ENCODE assay signal across 9 mouse cellular contexts in genomic region chr13:73748663-73749440, GRCm38 (mm10). TPM values are rescaled to one million over a fixed set of nuclear protein-coding genes. Genes with fewer than 3 reads are reported as not detected.
DNase-seq lines count a peak whose midpoint lies in the region; ATAC-seq and TF ChIP-seq lines count a peak whose summit lies in the region.
"Had no signal": no experiment of that assay in that cellular context is flagged by ENCODE, and none has a peak within 500 bp of the region (broad histone marks: within the 10 kb centered on the region; RNA-seq: fewer than 3 reads in every experiment).

No protein-coding gene starts in this region.

- H3K9ac ChIP-seq in liver, embryonic 14.5 days (replicated peaks) = no peak overlapping the region
- no peak overlapping the region for H3K9ac ChIP-seq in liver, embryonic 11.5 days (ENCODE audit: low read depth, low read length)
- no peak overlapping the region for H3K9ac ChIP-seq in kidney, postnatal 0 days (ENCODE audit: low read depth, low read length)
- no peak overlapping the region for H3K9ac ChIP-seq in stomach, embryonic 15.5 days

- no peak for TF ChIP-seq EP300 in liver, embryonic 14.5 days (IDR thresholded peaks at IDR 0.05; ENCODE audit: low read depth)

- H3K4me2 ChIP-seq in liver, embryonic 14.5 days (ENCODE audit: low read depth) = no peak overlapping the region
- H3K4me2 ChIP-seq in liver, embryonic 11.5 days = no peak overlapping the region
- H3K4me2 ChIP-seq in kidney, postnatal 0 days (ENCODE audit: low read length) = no peak overlapping the region
- no peak overlapping the region for H3K4me2 ChIP-seq in stomach, embryonic 15.5 days

- H3K27me3 ChIP-seq in liver, embryonic 14.5 days (ENCODE audit: control insufficient read depth, insufficient read depth, low read length) = no peaks in the 10 kb centered on the region
- H3K27me3 ChIP-seq in liver, embryonic 11.5 days (replicated peaks; ENCODE audit: control insufficient read depth, insufficient read depth, low read length) = peaks cover 4% of the 10 kb centered on the region; the same call in 1 of the 2 replicates
- no peaks in the 10 kb centered on the region for H3K27me3 ChIP-seq in kidney, postnatal 0 days (ENCODE audit: insufficient read depth, low read length)
- 0 out of 2 replicates have a peak, but pooled peaks cover 2% of the 10 kb centered on the region for H3K27me3 ChIP-seq in stomach, embryonic 15.5 days (replicated peaks)

- peak; percentile 60 for TF ChIP-seq CTCF in liver, embryonic 14.5 days (IDR thresholded peaks at IDR 0.05; ENCODE audit: low read depth)
- peak; percentile 70 for TF ChIP-seq CTCF in kidney, postnatal 0 days (IDR thresholded peaks at IDR 0.05; ENCODE audit: low read depth)

- ATAC-seq in liver, embryonic 14.5 days (ENCODE audit: insufficient read depth) = no peak
- no peak for ATAC-seq in liver, embryonic 11.5 days (replicated peaks; ENCODE audit: low FRiP score)
- ATAC-seq in activated CD4-positive, CD25-positive, alpha-beta regulatory T cell, adult 4 months = peak; percentile 81
- no peak for ATAC-seq in kidney, postnatal 0 days (replicated peaks; ENCODE audit: low FRiP score, low read depth)
- ATAC-seq in stomach, embryonic 15.5 days (ENCODE audit: insufficient read depth, low FRiP score, low read depth) = no peak

- no peaks in the 10 kb centered on the region for H3K36me3 ChIP-seq in liver, embryonic 14.5 days (replicated peaks; ENCODE audit: control insufficient read depth, insufficient read depth, low read depth)
- H3K36me3 ChIP-seq in liver, embryonic 11.5 days (ENCODE audit: control insufficient read depth, insufficient read depth, low read length) = no peaks in the 10 kb centered on the region
- no peaks in the 10 kb centered on the region for H3K36me3 ChIP-seq in kidney, postnatal 0 days (ENCODE audit: insufficient read depth, low read length)
- H3K36me3 ChIP-seq in stomach, embryonic 15.5 days = no peaks in the 10 kb centered on the region

- no peak overlapping the region for H3K4me3 ChIP-seq in liver, embryonic 14.5 days (ENCODE audit: insufficient read depth in 1 of 2, low read depth in 2 of 2, low read length in 2 of 2)
- H3K4me3 ChIP-seq in liver, embryonic 11.5 days (ENCODE audit: low read depth, low read length) = no peak overlapping the region
- no peak overlapping the region for H3K4me3 ChIP-seq in kidney, postnatal 0 days (replicated peaks; ENCODE audit: low read depth, low read length)
- no peak overlapping the region for H3K4me3 ChIP-seq in stomach, embryonic 15.5 days (replicated peaks)

- H3K4me1 ChIP-seq in liver, embryonic 14.5 days (replicated peaks; ENCODE audit: control insufficient read depth in 2 of 2, insufficient read depth in 2 of 2, low read length in 1 of 2) = 0 out of 4 replicates have a peak, but pooled peaks cover 0 to 2% of the 10 kb centered on the region in 2 experiments
- H3K4me1 ChIP-seq in liver, embryonic 11.5 days (replicated peaks; ENCODE audit: control insufficient read depth, insufficient read depth, low read length) = no peaks in the 10 kb centered on the region
- no peaks in the 10 kb centered on the region for H3K4me1 ChIP-seq in kidney, postnatal 0 days (replicated peaks; ENCODE audit: insufficient read depth, low read length)
- 0 out of 2 replicates have a peak, but pooled peaks cover 6% of the 10 kb centered on the region for H3K4me1 ChIP-seq in stomach, embryonic 15.5 days

- H3K9me3 ChIP-seq in liver, embryonic 14.5 days (ENCODE audit: control insufficient read depth, low read length) = no peaks in the 10 kb centered on the region
- H3K9me3 ChIP-seq in liver, embryonic 11.5 days (ENCODE audit: control insufficient read depth, low read length) = no peaks in the 10 kb centered on the region
- no peaks in the 10 kb centered on the region for H3K9me3 ChIP-seq in kidney, postnatal 0 days (replicated peaks; ENCODE audit: low read length)
- H3K9me3 ChIP-seq in stomach, embryonic 15.5 days = no peaks in the 10 kb centered on the region

- 18% methylated on average over 15 of the region's 15 CpGs for WGBS in liver, embryonic 14.5 days (ENCODE audit: insufficient replicate concordance)
- WGBS in liver, embryonic 11.5 days = 28% methylated on average over 15 of the region's 15 CpGs
- WGBS in kidney, postnatal 0 days = 42% methylated on average over 15 of the region's 15 CpGs
- 39% methylated on average over 15 of the region's 15 CpGs for WGBS in stomach, embryonic 15.5 days

- no peak for DNase-seq in liver, embryonic 14.5 days (ENCODE audit: low read depth in 3 of 3, low spot score in 3 of 3)
- no peak for DNase-seq in liver, embryonic 11.5 days (ENCODE audit: low spot score)
- DNase-seq in kidney, postnatal 0 days (ENCODE audit: low spot score) = peak; percentile 19
- no peak for DNase-seq in gastrocnemius, adult 18-20 months (ENCODE audit: low spot score)
- no peak for DNase-seq in layer of hippocampus, adult 9-10 months (ENCODE audit: low spot score)
- no peak for DNase-seq in testis, postnatal 14 days (ENCODE audit: low spot score)

- H3K27ac ChIP-seq in liver, embryonic 14.5 days = no peak overlapping the region
- H3K27ac ChIP-seq in liver, embryonic 11.5 days (ENCODE audit: low read depth, low read length) = no peak overlapping the region
- H3K27ac ChIP-seq in kidney, postnatal 0 days = peak overlapping the region; percentile 66
- H3K27ac ChIP-seq in stomach, embryonic 15.5 days = 0 out of 2 replicates have a peak overlapping the region, but pooled peaks have one; percentile 10

RNA-seq across cellular contexts. Expression of gene Slc12a7, which starts 16.0 kb away (rescaled TPM):
- 9.2 and 9.9 TPM in 2 replicates for polyA plus RNA-seq in liver, embryonic 14.5 days (2012; rRNA removed)
- polyA plus RNA-seq in liver, embryonic 14.5 days (2014; fragmentation: Nextera tagmentation; extraction: Ambion mirVana) = 7.8 and 9.8 TPM in 2 replicates
- 20.4 and 21.0 TPM in 2 replicates for polyA plus RNA-seq in liver, embryonic 11.5 days (2014; fragmentation: Nextera tagmentation; extraction: Ambion mirVana)
- polyA plus RNA-seq in activated CD4-positive, CD25-positive, alpha-beta regulatory T cell, adult 4 months (2017; shearing (Covaris generic)) = 10 to 100 TPM; 30.3 to 34.9 TPM
- polyA plus RNA-seq in kidney, postnatal 0 days (2015; fragmentation: Nextera tagmentation; extraction: Ambion mirVana) = 14.7 and 16.1 TPM in 2 replicates
- polyA plus RNA-seq in stomach, embryonic 15.5 days (2015; fragmentation: Nextera tagmentation; extraction: Ambion mirVana) = 17.5 and 19.4 TPM in 2 replicates
- 1 to 10 TPM; 3.6 to 5.1 TPM for total RNA-seq in gastrocnemius, adult 18-20 months (2021)

RNA-seq across cellular contexts. Expression of gene Slc6a19, which starts 44.2 kb away (rescaled TPM):
- 1.2 and 1.4 TPM in 2 replicates for polyA plus RNA-seq in liver, embryonic 14.5 days (2012; rRNA removed)
- 1.0 and 1.2 TPM in 2 replicates for polyA plus RNA-seq in liver, embryonic 14.5 days (2014; fragmentation: Nextera tagmentation; extraction: Ambion mirVana)
- 0.47 and 0.84 TPM in 2 replicates for polyA plus RNA-seq in liver, embryonic 11.5 days (2014; fragmentation: Nextera tagmentation; extraction: Ambion mirVana)
- polyA plus RNA-seq in activated CD4-positive, CD25-positive, alpha-beta regulatory T cell, adult 4 months (2017; shearing (Covaris generic)) = under 1 TPM in 1 of 2 experiments, not detected in 1; 0.26 TPM
- polyA plus RNA-seq in kidney, postnatal 0 days (2015; fragmentation: Nextera tagmentation; extraction: Ambion mirVana) = 5.7 and 5.9 TPM in 2 replicates
- 1.7 and 1.9 TPM in 2 replicates for polyA plus RNA-seq in stomach, embryonic 15.5 days (2015; fragmentation: Nextera tagmentation; extraction: Ambion mirVana)
- total RNA-seq in gastrocnemius, adult 18-20 months (2021) = under 1 TPM in 1 of 2 experiments, not detected in 1; 0.05 TPM
- polyA plus RNA-seq: limb, embryonic 14.5 days had no signal

Comparison
In these comparisons a context has a peak if more than half of its experiments do, and no peak if none do; other contexts are left out.
1. H3K27ac ChIP-seq: peak in kidney, postnatal 0 days (single experiment) and stomach, embryonic 15.5 days (single experiment); none in liver, embryonic 14.5 days (single experiment) and liver, embryonic 11.5 days (single experiment).